Mouse (Mus musculus): ENCODE measurements at regions not wholly inside any gene's neighbourhood (a gene's known extent, or its start where the extent isn't known, plus 50 kb on each side); places are given as distances from the start of the nearest gene placed in this dataset.

GRCm38 (mm10) chr6:51270216-51271127, 162.0 kb upstream of the Nfe2l3 start:
- peak; percentile 11 for DNase-seq (ENCODE audit: low read depth, low spot score)

DNA sequence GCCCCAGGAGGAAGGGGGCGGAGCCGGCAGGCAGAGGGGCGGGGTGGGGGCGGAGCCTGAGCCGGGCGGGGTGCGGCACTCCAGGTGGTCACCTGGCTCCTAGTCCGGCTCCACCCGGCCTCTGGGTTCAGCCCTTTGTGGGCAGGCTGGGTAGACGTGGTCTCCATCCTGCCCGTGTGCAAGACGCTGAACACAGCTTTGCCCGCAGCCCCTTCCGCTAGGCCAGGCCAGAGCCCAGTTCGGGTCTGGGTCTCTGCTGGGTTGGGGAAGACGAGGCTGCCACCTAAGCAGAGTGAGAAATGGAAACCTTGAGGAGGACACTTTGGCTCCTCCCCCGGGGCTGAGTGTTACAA, 161.4 kb upstream of the Nfe2l3 start:
- DNase-seq (ENCODE audit: low read depth, low spot score): no peak

GRCm38 (mm10) chr6:51272136-51272736, 160.2 kb upstream of the Nfe2l3 start:
- no peak for DNase-seq (ENCODE audit: low read depth, low spot score)

DNA sequence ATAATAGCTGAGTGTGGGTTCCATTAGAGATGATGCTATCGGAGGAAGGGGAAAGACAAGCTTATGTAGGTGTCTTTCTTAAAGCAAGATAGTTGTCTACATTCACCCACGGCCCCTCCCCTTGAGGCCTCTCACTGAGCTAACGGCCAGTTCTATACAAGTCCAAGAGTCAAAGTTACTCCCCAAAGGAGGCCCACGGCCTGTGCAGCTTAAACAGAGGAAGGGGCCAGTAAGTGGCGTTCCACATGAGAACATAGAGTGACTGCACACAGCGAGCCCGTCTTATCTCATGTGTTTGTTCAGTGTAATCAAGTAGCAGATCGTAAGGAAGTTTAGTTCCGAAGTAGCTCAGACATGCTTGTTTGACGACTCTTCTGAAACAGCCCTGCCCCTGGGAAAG, 153.0 kb upstream of the Nfe2l3 start:
- DNase-seq (ENCODE audit: low read depth, low spot score): no peak

GRCm38 (mm10) chr6:51280231-51280630, 152.2 kb upstream of the Nfe2l3 start:
- no peak for DNase-seq (ENCODE audit: low read depth, low spot score)

DNA sequence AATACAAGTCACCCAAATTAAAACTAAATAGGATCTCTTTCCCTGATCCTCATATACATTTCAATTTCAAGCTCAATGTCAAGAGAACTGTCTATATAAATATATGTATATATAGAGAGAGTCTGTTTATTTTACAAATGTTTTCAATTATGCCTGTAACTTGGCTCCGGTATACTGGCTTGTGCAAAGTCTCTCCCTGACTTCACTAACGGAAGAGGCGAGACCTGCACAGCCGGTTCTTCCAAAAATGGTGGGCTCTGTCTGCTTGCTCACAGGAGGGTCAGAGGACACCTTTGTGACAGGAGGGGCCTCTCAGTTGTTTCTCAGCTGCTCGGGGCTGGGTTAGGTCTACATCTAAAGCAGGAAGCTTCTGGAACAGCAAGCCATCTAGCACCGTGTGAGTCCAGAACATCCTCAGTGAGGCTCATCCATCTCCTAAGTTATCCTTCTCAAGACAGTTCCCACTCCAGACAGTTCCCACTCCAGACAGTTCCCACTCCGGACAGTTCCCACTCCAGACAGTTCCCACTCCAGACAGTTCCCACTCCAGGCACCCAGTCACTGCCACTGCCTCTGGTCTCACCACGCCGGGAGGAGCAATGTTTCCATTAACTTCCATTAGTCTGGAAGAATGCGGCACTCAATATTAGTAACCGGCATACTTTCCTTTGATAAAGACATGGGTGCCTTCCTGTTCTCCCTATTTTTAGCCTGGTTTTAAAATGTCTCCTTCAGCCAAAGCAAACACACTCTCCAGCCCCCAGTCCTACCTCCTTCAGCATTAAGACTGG, 148.4 kb upstream of the Nfe2l3 start:
- no peak for DNase-seq (ENCODE audit: low read depth, low spot score)

DNA sequence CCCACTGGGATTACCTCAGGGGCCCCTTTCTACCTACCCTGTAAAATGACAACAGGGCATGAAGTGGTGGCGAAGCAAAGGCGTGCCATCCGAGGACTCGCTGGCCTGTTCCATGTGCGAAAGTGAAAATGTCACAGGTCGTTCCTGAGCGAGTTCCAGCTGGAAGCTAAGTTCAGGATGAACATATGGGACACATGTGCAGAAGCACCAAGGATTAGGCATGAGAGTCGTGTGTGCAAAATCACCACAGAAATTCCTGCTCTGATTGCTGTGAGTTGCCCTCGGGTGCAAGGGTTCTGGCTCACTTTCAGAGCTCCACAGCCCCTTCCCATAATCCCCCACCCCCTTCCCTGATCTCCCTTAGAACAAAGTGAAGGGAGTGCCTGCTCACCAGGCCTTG, 147.6 kb upstream of the Nfe2l3 start:
- DNase-seq (ENCODE audit: low read depth, low spot score): no peak

GRCm38 (mm10) chr6:51286836-51287235, 145.6 kb upstream of the Nfe2l3 start:
- DNase-seq (ENCODE audit: low read depth, low spot score): no peak

GRCm38 (mm10) chr6:51287383-51287782, 145.1 kb upstream of the Nfe2l3 start:
- no peak for DNase-seq (ENCODE audit: low read depth, low spot score)

GRCm38 (mm10) chr6:51287807-51288206, 144.7 kb upstream of the Nfe2l3 start:
- DNase-seq (ENCODE audit: low read depth, low spot score): no peak

DNA sequence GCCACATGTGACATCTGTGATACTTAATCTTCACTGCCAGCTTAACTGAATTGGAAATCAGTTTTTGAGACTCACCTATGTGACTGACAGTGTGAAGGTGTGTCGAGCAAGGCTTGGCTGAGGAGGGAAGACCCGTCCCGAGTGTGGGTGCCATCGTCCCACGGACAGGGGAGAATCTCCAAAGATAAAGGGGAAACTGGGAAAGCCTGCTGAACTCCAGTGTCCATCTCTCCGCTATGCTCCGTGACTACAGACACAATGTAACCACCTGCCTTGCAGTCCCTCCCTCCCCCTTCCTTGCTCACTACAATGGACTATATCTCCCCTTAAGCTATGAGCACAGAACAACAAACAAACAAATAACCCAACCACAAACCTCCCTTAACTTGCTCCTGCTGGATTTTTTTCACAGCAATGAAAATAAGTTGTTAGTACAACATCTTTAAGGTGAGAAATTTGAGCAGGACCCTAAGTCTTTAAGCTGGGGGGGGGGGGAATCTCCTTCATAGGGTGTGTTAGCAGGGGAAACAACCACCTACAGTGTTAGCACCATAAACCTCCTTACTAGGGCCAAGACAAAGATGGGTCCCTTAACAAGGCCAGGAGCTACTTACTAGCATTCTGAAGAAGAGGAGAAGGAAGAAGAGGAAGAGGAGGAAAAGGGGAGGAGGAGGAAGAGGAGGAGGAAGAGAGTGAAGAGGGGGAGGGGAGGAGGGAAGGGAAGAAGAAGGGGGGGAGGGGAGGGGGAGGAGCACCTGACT, 144.0 kb upstream of the Nfe2l3 start:
- DNase-seq (ENCODE audit: low read depth, low spot score): no peak

GRCm38 (mm10) chr6:51289067-51289725, 143.3 kb upstream of the Nfe2l3 start:
- DNase-seq (ENCODE audit: low read depth, low spot score): no peak

GRCm38 (mm10) chr6:51300694-51301417, 131.6 kb upstream of the Nfe2l3 start:
- DNase-seq (ENCODE audit: low read depth, low spot score): no peak

DNA sequence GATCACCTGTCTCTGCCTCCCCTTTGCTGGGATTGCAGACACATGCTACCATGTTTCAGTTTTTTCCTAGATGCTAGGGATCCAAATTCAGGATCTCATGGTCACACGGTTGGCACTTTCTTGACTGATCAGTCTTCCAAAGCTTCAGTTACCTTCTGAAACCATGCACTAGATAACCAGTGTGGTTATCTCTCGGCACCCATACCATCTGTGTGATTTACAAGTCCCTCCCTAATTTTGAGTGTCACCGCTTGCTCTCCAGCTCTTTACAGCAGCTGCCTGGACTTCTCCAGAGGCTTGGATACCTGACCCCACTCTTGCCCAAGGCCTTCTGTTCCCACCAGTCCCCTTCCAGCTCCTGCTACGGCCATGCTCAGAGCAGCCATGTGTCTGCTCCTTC, 130.6 kb upstream of the Nfe2l3 start:
- DNase-seq (ENCODE audit: low read depth, low spot score): no peak

GRCm38 (mm10) chr6:51302240-51302639, 130.2 kb upstream of the Nfe2l3 start:
- DNase-seq (ENCODE audit: low read depth, low spot score): no peak

DNA sequence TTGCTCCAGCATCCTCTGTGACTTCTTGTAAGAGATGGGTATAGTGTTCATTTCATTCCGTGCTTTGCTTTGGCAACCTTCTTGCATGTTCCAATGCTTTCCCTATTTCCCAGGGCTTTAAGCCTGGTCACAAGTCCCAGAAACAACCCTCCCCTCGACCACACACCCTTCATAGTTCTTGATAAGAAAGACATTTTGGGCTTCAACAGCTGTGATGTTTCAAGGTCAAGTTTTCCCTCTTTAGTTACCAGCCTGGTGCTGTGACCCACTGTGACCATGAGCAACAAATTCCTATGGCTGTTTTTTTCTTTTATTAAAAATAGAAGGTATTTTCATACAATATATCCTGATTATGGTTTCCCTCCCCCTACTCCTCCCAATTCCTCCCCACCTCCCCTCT, 114.1 kb upstream of the Nfe2l3 start:
- DNase-seq (ENCODE audit: low read depth, low spot score): no peak

- DNase-seq (ENCODE audit: low read depth, low spot score): no peak
These were observed 112.5 kb upstream of the Nfe2l3 start for GRCm38 (mm10) chr6:51320019-51320418.

GRCm38 (mm10) chr6:51320676-51321419, 111.6 kb upstream of the Nfe2l3 start:
- DNase-seq (ENCODE audit: low read depth, low spot score): no peak

DNA sequence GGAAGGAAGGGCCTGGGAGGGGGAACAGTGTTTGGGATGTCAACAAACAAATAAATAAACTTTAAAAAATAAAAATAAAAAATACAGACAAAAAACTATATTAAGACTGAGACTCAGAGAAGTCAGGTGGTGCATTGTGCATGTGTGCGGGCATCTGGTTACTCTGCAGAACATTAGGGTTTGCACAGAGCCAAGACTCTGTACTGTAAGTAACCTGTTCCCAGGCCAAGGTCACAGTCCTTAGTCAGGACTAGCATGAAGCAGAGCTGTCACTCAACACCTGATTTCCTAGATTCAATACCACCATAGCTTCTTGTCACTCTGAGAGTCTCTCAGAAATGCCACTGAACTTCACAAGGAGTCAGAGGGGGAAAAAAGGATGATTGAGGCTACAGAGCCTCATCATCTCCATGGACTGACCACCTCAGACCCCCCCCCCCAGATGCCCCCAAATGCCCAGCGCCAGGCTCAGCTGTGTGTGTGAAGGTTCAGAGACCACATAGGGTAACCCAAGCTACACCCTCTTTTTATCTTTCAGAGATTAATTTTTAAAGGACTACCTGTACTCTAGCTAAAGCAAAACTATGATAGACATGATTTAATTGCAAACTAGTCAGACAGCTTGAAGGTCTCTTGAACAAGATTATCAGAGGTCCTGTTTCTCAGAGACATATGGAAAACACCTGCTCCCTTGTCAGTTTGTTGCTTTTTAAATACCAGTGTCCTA, 106.2 kb upstream of the Nfe2l3 start:
- DNase-seq (ENCODE audit: low read depth, low spot score): no peak
